Mouse (Mus musculus): Measurements from ENCODE around the gene Fes.

Gene Fes

GRCm38 (mm10) chr7:80404101-80404894 is 16.6 kb upstream of the Fes start:
- no peak for DNase-seq (ENCODE audit: low read depth, low spot score)

DNA sequence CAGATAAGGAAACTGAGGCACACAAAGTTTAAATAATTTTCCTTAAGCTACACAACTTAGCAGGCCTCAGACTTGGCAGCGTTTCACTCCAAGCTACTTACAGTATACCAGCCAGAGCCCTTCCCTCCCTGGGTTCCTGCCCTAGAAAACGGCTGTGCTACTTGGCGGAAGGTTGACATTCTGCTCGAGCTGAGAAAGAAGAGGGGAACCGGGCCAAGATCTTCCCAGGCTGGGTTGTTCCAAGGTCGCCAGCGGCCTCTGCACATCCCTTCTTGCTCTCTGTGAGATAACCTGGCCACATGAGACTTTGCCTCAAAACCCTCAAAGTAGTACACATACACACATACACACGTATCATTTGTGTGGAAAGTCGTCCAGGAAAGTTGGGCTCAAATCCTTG is 15.8 kb upstream of the Fes start:
- no peak for DNase-seq (ENCODE audit: low read depth, low spot score)

- peak; percentile 66 for DNase-seq (ENCODE audit: low read depth, low spot score)
Measured at GRCm38 (mm10) chr7:80402651-80403321, 15.0 kb upstream of the Fes start.

DNA sequence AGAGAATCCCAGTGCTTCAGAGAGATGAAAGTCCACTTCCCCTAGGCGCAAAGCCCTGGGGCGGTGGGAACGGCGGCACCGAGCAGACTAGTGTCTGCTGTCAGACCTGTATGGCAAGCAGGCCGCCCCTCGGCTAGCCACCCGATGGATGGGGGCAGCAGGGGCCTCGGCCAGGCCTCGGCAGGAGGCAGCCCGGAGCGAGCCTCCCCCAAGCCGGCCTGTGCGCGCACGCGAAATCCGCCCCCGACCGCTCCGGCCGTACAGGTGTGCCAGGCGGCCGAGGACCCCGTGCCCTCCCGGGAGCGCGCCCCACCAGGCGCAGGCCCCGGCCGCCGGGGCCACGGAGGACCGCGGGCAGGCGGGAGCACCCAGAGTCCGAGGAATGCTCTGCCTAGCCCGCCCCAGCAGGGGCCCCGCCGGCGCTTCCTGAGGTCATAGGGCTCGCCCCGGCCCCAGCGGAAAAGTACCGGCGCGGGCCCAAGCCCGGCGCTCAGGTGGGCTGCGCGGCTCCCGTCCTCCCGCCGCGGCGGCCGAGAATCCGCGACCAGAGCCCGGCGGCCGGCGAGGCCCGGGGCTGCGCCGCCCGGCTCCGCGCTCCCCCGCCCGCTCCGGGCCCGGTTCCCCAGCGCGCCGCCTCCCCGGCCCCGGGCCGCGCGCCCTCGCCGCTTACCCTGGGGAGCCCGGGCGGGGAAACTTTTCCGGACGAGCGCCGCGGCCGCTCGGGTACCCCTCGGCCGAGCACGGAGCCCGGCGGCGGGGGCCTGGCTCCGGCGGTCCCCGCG is 14.3 kb upstream of the Fes start:
- DNase-seq (ENCODE audit: low read depth, low spot score): peak; percentile 50

DNA sequence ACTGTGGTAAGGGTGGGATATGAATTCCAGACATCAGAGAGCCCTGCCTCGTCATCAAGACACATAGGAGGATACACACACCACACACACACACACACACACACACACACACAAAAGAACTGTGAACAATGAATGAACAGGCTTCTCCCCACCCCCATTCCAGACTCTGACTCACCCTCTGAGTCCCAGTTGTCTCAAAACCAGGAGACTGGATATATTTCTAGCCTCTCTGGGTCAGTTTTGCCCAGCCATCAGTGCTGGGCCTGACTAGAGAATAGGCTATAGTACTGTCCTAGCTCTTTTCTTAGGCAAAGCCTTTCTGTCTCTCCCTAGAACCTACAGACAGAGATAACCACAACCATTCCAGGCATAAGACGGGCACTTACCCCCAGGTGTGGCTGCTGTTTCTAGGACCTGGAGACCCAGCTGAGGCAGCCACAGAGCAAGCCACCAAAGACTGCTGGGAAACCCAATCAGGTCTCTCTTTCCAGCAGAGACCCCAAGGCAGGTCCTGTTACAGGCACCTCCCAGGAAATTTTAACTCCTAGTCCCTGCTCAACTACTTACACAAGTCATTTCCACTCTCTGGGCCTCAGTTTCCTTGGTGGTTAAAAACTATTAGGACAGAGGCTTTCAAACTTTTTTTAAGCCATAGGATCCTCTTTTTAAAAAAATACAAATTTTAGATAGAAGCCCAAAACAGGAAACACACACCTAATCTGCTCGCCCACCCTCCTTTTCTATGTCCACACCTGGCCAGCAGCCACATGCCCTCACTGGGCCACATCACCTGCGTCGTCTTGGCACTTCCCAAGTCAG is 13.5 kb upstream of the Fes start:
- no peak for DNase-seq (ENCODE audit: low read depth, low spot score)

GRCm38 (mm10) chr7:80400571-80400970 is 12.8 kb upstream of the Fes start:
- DNase-seq (ENCODE audit: low read depth, low spot score): no peak

GRCm38 (mm10) chr7:80400099-80400498 is 12.4 kb upstream of the Fes start:
- DNase-seq (ENCODE audit: low read depth, low spot score): no peak

DNA sequence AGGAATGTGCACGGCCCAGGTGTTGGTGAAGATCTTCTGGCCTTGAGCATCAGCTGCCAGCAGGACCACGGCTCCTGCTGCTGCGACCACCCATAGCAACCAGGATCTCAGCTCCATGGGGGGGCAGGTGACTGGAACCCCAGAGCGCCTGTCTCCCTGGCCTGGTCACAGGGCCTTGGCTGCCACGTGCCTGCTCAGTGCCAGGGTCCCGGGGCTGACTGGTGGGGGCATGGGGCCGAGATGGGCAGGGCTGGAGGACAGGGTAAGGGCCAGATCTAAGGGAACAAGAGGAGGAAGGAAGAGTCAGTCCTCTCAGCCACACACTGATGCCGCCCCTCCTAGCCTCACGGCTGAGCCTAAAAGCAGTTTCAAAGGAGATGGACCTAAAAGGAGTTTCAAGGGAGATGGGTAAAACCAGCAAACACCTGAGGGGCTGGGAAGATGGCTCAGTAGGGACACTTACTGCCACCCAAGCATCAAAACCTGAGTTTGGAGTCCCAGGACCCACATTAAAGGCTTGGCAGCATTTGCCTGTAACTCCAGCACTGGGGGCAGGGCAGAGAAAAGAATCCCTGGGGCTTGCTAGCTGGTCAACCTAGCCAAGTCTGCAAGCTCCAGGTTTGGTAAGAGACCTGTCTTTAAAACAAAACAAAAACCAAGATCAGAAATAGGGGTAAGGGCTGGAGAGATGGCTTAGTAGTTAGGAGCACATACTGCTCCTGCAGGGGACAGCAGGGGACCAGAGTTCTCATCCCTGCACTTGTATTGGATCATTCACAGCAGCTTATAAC is 11.1 kb upstream of the Fes start:
- DNase-seq (ENCODE audit: low read depth, low spot score): no peak

- DNase-seq (ENCODE audit: low read depth, low spot score): no peak
Measured at GRCm38 (mm10) chr7:80397986-80398385, 10.2 kb upstream of the Fes start.

DNA sequence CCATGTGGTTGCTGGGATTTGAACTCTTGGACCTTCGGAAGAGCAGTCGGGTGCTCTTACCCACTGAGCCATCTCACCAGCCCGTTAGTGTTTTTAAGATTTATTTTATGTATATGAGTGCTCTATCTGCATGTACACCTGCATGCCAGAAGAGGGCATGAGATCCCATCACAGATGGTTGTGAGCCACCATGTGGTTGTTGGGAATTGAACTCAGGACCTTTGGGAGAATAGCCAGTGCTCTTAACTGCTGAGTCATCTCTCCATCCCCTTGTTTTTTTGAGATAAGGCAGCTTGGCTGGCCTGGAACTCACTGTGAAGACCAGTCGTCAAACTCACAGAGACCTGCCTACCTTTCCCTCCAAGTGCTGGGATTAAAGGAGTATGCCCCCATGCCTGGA is 8.7 kb upstream of the Fes start:
- peak; percentile 46 for DNase-seq (ENCODE audit: low read depth, low spot score)

DNA sequence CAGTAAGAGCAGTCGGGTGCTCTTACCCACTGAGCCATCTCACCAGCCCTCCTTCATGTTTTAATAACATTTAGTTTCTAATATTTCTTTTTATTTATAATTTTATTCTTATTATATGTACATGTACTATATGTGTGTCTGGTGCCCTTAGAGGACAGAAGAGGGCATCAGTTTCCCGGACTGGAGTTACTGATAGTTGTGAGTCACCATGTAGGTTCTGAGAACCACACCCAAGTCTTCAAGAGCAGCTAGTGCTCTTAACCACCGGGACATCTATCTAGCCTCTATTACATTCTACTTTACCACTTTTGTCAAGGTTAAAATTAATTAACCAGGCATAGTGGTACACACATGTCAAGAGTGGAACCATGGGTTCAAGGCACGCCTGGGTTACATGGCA is 6.9 kb upstream of the Fes start:
- no peak for DNase-seq (ENCODE audit: low read depth, low spot score)

GRCm38 (mm10) chr7:80392119-80392518 is 4.4 kb upstream of the Fes start:
- DNase-seq (ENCODE audit: low read depth, low spot score): no peak

DNA sequence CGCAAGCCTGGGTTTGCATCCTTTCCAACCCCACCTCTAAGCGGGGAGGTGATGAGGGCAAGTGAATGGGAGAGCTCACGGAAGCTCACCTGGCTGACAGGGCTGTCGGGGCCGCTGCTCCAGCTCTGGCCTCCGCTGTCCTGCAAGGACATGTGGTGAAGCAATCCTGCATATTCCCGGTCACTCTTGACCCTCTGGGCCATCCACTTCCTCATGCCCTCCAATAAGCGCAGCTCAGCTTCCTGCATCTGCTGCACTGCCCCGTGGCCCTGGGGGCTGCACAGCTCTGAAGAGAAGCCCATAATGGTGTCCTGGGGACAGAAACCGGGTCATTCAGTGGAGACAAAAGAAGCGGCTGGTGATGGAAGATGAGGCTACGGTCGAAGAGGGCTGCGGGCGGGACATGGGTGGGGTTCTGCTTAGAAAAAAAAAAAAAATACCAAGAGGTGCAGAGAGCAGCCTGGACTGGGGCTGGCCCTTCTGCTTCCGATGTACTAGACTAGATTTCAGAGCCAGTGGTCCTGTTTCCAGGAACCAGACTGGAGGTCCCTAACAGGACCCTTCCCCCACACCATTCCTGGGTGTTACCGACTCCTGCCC is 613 bp downstream of the Fes start:
- DNase-seq (ENCODE audit: low read depth, low spot score): no peak

GRCm38 (mm10) chr7:80386235-80386930 is 1.4 kb downstream of the Fes start:
- peak; percentile 89 for DNase-seq (ENCODE audit: low read depth, low spot score)

DNA sequence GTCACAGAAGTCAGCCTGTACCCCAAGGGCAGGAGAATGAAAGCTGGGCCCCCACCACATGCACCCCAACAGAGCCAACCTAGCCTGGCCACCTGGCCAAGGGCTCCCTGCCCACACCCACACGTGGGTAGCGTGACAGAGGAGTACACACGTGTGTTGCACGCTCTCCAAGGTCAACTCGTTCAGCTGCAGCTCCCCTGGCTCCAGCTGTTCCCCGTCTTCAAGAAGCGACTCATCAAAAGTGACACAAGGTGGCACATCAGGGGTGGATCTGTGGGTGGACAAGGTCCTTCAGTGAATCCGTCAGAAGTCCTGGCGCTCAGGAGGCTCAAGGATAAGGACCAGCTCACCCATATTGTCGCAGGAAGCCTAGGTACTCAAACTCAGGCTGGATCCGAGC is 4.8 kb downstream of the Fes start:
- DNase-seq (ENCODE audit: low read depth, low spot score): no peak

DNA sequence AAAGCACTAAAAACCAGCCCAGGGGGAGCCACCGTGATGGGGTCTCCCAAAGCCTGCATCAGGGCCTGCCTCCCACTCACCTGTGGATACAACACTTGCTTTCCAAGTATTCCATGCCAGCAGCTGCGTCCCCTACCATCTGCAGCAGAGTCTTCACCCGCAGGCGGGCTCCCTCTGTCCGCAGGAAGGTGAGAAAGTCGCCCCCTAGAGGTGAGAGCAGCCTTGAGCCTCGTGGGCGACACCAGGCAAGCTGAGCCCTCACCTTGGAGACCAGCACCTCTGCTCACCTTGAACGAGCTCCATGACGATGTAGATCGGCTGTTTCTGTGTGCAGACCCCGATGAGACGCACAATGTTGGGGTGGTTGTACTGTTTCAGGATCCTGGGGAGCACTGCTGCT is 8.2 kb downstream of the Fes start:
- peak; percentile 77 for DNase-seq (ENCODE audit: low read depth, low spot score)

DNA sequence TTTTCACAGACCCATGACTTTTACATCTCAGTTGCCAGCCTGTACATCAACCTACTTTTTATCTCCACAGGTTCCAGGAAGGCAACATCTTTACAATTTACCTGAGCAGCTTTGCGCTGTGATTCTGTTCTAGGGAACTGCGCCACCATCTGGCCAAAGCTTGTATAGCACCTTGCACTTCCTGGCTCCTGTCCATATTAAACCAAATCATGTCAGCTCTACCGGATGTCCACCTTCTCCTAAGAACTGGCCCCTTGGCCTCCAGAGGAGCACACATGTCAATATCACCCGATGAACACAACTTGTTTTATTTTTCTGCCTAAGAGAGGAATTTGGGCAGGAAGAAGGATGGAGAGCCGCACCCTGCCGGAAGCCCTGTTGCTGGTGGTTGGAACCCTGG is 10.3 kb downstream of the Fes start:
- DNase-seq (ENCODE audit: low read depth, low spot score): peak; percentile 76

GRCm38 (mm10) chr7:80376192-80376591 is 11.6 kb downstream of the Fes start:
- DNase-seq (ENCODE audit: low read depth, low spot score): no peak

GRCm38 (mm10) chr7:80375376-80376039 is 12.2 kb downstream of the Fes start:
- no peak for DNase-seq (ENCODE audit: low read depth, low spot score)
